20 mouse cellular contexts compared by ENCODE assay signal in genomic region chr3:136321936-136322335, GRCm38 (mm10).
"Had no signal": no experiment of that assay in that cellular context is flagged by ENCODE, and none has a peak within 500 bp of the region (broad histone marks: within the 10 kb centered on the region; RNA-seq: fewer than 3 reads in every experiment).

No protein-coding gene starts in this region.

- H3K4me3 ChIP-seq: layer of hippocampus, adult 2 months; stomach, embryonic 15.5 days had no signal

- H3K27ac ChIP-seq: kidney, postnatal 0 days; layer of hippocampus, adult 2 months; liver, embryonic 14.5 days; macrophage; stomach, embryonic 15.5 days had no signal

- H3K4me2 ChIP-seq: liver, embryonic 11.5 days; lung, embryonic 14.5 days; midbrain, embryonic 11.5 days; stomach, embryonic 15.5 days had no signal

- H3K36me3 ChIP-seq: stomach, embryonic 15.5 days had no signal

- H3K9ac ChIP-seq: liver, embryonic 14.5 days; liver, postnatal 0 days; lung, embryonic 14.5 days; stomach, embryonic 15.5 days had no signal

- H3K9me3 ChIP-seq: stomach, embryonic 15.5 days had no signal

- H3K27me3 ChIP-seq: stomach, embryonic 15.5 days had no signal

- DNase-seq: kidney, adult 2 months; kidney, postnatal 25 days; layer of hippocampus, adult 9-11 months; liver, postnatal 0 days; lung, embryonic 14.5 days; midbrain, embryonic 14.5 days; right cerebral cortex, postnatal 14 days; spleen, adult 18-20 months; thymus, adult 18-20 months; thymus, postnatal 14 days; thymus, postnatal 4 days had no signal

- H3K4me1 ChIP-seq: stomach, embryonic 15.5 days had no signal

- ATAC-seq: intestine, postnatal 0 days; liver, postnatal 0 days; lung, postnatal 0 days had no signal
